Mouse (Mus musculus) heart, adult 2 months (tissue): ENCODE measurements around the gene Rtel1. TPM values are rescaled to one million over a fixed set of nuclear protein-coding genes. Genes with fewer than 3 reads are reported as not detected.

Experiments used
- DNase-seq, 2 experiments: peaks; one replicate each; pipeline ENCODE4 v3.0.0; 2021
- H3K27ac ChIP-seq: fragments of 200-600 bp; 2 replicates; pipeline ENCODE4 v1.8.1; 2022
- H3K27me3 ChIP-seq: fragments of 200-500 bp; 2 replicates; pipeline ENCODE4 v1.6.1; 2012; ENCODE audit warnings: mild to moderate bottlenecking, low read length, inconsistent platforms, mixed read lengths; ENCODE audit not compliant: control insufficient read depth, insufficient read depth
- H3K36me3 ChIP-seq: fragments of 200-500 bp; 2 replicates; pipeline ENCODE4 v1.6.1; 2012; ENCODE audit warnings: low read length, inconsistent platforms; ENCODE audit not compliant: control insufficient read depth, insufficient read depth
- H3K4me1 ChIP-seq: fragments of 200-500 bp; 2 replicates; pipeline ENCODE4 v1.6.1; 2011; ENCODE audit warnings: low read length; ENCODE audit not compliant: control insufficient read depth, insufficient read depth
- H3K4me3 ChIP-seq: fragments of 200-600 bp; 2 replicates; pipeline ENCODE4 v1.8.1; 2022
- H3K79me2 ChIP-seq: fragments of 200-500 bp; replicated peaks from 2 replicates; pipeline ENCODE4 v1.6.1; 2012; ENCODE audit warnings: mild to moderate bottlenecking, inconsistent platforms, low read length, moderate library complexity, mixed read lengths; ENCODE audit not compliant: control insufficient read depth, insufficient read depth
- H3K9ac ChIP-seq: fragments of 200-500 bp; 2 replicates; pipeline ENCODE4 v1.6.1; 2012; ENCODE audit warnings: low read depth, mild to moderate bottlenecking, control low read depth, inconsistent platforms, low read length, mixed read lengths
- CTCF ChIP-seq: fragments of 200-600 bp; IDR thresholded peaks from 2 replicates; pipeline ENCODE4 v1.8.1; 2022; ENCODE audit warnings: antibody characterized with exemption, mild to moderate bottlenecking, moderate library complexity
- EP300 ChIP-seq: fragments of 200-500 bp; IDR thresholded peaks from 2 replicates; pipeline ENCODE4 v1.6.1; 2011; ENCODE audit warnings: low read depth, low read length, control low read depth; ENCODE audit not compliant: insufficient read depth
- POLR2A ChIP-seq: fragments of 200-500 bp; IDR thresholded peaks from 2 replicates; pipeline ENCODE4 v1.6.1; 2011; ENCODE audit warnings: mild to moderate bottlenecking, low read depth, low read length, control low read depth; ENCODE audit not compliant: insufficient read depth
- WGBS: fragments of 180-500 bp; shearing (Covaris S2); methylation state at CpG from one replicate; pipeline ENCODE4 v1.1.7; 2018; 5-methylcytosine and 5-hydroxymethylcytosine counted together
- intact Hi-C: fragments of 180-260 bp; cut with DNase I; formaldehyde crosslinking; loops from one replicate; pipeline ENCODE4 v1.15.1; 2025
- polyA plus RNA-seq: library from polyadenylated mRNA; depleted of rRNA; stranded (reverse); fragments of >200 nt; gene quantifications from 2 replicates; pipeline ENCODE4 v1.2.3, GENCODE M21; 2012
- total RNA-seq, 2 experiments: library from RNA; stranded (reverse); gene quantifications; 2 replicates each; pipeline ENCODE4 v1.2.3; 2021

Gene Rtel1
- total and polyA plus RNA-seq, 3 experiments, result 8.3 to 21.9 (median 10.6) TPM

GRCm38 (mm10) chr2:181378701-181379100 lies 59.2 kb downstream of the Rtel1 start:
- WGBS, result 72% methylated on average over 5 of the region's 5 CpGs
- no peak overlapping the region for H3K4me3 ChIP-seq
- H3K79me2 ChIP-seq, result peaks cover 2% of the 10 kb centered on the region; the same call in 1 of the 2 replicates
- TF ChIP-seq EP300, result no peak
- TF ChIP-seq POLR2A, result no peak
- TF ChIP-seq CTCF, result no peak
- no peak overlapping the region for H3K9ac ChIP-seq
- no peaks in the 10 kb centered on the region for H3K36me3 ChIP-seq
- H3K27me3 ChIP-seq, result no peaks in the 10 kb centered on the region
- DNase-seq, result no peak
- intact Hi-C loops, result no loop called here
- H3K4me1 ChIP-seq, result peaks cover 1% of the 10 kb centered on the region; the same call in 1 of the 2 replicates
- no peak overlapping the region for H3K27ac ChIP-seq

DNA sequence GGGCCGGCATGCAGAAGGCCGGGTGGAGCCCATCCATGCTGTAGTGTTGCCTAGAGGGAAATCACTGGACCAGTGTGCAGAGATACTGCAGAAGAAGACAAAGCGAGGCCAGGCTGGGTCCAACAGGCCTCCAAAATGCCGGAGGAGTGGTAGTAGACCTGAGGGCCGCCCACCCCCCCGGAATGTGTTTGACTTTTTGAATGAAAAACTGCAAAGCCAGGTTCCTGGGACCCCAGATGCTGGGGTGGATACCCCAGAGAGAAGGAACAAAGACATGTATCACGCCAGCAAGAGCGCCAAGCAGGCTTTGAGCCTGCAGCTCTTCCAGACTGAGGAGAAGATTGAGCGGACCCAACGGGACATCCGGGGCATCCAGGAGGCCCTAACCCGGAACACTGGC lies 60.2 kb downstream of the Rtel1 start, which contains the start of gene Lime1:
TSS of gene Lime1 (plus strand) at position 301 of the 400 bp plus-strand sequence.
- WGBS, result 94% methylated on average over 12 of the region's 12 CpGs
- no peak within 1 kb of the TSS for H3K4me3 ChIP-seq
- H3K27me3 ChIP-seq, result no peaks in the 10 kb centered on the region
- intact Hi-C loops, result no loop called here
- H3K9ac ChIP-seq, result no peak within 1 kb of the TSS
- no peaks in the 10 kb centered on the region for H3K79me2 ChIP-seq
- no peak for TF ChIP-seq EP300
- TF ChIP-seq CTCF, result no peak
- no peak for TF ChIP-seq POLR2A
- H3K4me1 ChIP-seq, result peaks cover 2% of the 10 kb centered on the region; the same call in 1 of the 2 replicates
- no peaks in the 10 kb centered on the region for H3K36me3 ChIP-seq
- no peak for DNase-seq
- no peak within 1 kb of the TSS for H3K27ac ChIP-seq

GRCm38 (mm10) chr2:181380251-181380650 lies 60.7 kb downstream of the Rtel1 start:
- H3K4me1 ChIP-seq, result peaks cover 6% of the 10 kb centered on the region
- TF ChIP-seq EP300 (no peak), POLR2A (no peak), CTCF (no peak)
- intact Hi-C loops, result no loop called here
- no peaks in the 10 kb centered on the region for H3K79me2 ChIP-seq
- DNase-seq, result no peak
- H3K27ac ChIP-seq, result no peak overlapping the region
- H3K9ac ChIP-seq, result no peak overlapping the region
- WGBS, result 51% methylated on average over 5 of the region's 5 CpGs
- no peak overlapping the region for H3K4me3 ChIP-seq
- no peaks in the 10 kb centered on the region for H3K27me3 ChIP-seq
- H3K36me3 ChIP-seq, result no peaks in the 10 kb centered on the region

DNA sequence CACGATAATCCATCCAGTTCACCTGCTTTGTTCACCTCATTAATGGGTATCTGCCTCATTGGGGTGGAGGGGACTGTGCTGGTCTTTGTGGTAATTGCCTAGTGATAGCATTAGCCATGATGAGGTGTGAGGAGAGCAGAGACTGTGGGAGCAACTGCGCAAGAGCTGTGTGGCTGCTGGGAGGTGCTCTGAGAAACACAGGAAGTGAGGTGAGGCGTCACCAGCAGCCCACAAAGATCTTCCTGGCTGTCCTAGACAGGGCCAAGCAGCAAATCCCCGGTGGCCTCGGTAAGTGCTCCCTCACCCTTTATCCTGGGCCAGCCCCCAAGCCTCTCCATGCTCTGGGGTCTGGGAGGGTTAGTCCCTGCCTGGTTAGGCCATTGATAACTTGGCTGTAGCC lies 61.6 kb downstream of the Rtel1 start:
- no peak overlapping the region for H3K4me3 ChIP-seq

DNA sequence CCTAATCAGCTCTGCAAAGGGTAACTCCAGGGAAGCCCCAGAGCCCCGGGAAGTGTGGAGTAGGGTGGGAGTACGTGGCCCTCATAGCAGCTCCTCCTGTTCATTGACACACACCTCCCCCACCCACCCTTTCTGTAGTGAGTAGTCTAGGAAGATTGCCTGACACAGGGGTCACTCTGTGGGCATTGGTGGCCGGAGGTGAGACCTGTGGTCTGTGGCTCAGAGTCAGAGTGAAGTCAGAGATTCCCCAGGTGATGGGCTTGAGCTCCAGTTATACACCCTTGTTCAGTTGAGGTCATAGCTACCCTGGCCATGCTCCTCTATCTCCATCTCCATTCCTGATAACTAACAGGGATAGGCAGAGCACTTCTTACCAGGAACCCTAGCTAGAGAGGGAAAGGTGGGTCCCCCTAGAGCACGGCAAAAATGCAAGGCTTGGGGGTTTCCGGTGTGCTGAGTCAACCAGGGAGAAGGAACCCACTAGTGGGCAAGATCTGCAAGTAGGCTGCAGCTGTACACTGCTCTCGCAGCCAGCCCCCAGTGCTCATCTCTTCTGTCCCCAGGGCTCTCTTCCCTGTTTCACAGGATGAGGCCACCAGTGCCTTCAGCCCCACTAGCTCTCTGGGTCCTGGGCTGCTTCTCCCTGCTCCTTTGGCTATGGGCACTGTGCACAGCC lies 62.2 kb downstream of the Rtel1 start:
- Histone ChIP-seq H3K27ac (no peak overlapping the region), H3K27me3 (no peaks in the 10 kb centered on the region), H3K4me1 (peaks cover 8% of the 10 kb centered on the region), H3K9ac (no peak overlapping the region), H3K36me3 (no peaks in the 10 kb centered on the region), H3K4me3 (no peak overlapping the region), H3K79me2 (no peaks in the 10 kb centered on the region)
- 85% methylated on average over 6 of the region's 6 CpGs for WGBS
- intact Hi-C loops, result no loop called here
- no peak for TF ChIP-seq CTCF
- no peak for TF ChIP-seq EP300
- TF ChIP-seq POLR2A, result no peak
- no peak for DNase-seq

More for the DNA sequence above, 61.6 kb downstream of the Rtel1 start:
- Histone ChIP-seq H3K9ac (no peak overlapping the region), H3K27me3 (no peaks in the 10 kb centered on the region), H3K79me2 (no peaks in the 10 kb centered on the region), H3K27ac (no peak overlapping the region), H3K36me3 (no peaks in the 10 kb centered on the region), H3K4me1 (peaks cover 7% of the 10 kb centered on the region)
- intact Hi-C loops, result no loop called here
- no peak for TF ChIP-seq POLR2A
- no peak for TF ChIP-seq CTCF
- no peak for TF ChIP-seq EP300
- WGBS, result 69% methylated on average over 5 of the region's 5 CpGs
- DNase-seq, result no peak

DNA sequence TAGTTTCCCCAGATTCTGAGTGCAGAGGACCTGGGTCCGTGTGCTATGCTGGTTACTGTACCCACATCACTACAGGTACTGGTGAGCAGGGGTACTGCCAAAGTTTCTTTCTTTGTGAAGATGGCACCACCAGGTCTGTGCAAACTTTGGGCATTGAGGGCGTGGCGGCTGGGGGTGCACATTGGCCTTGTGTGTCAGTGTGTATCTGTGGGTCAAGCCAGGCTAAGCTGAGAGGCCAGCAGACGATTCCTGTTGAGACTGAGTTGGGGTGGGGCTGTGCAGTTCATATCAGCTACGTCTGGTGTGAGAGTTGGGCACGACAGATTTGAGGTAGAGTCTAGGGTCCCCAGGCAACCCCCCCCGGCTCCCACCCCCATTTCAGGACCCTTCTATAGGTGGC lies 64.9 kb downstream of the Rtel1 start:
- H3K36me3 ChIP-seq, result no peaks in the 10 kb centered on the region
- no peak overlapping the region for H3K27ac ChIP-seq
- intact Hi-C loops, result no loop called here

More for the DNA sequence above, 64.9 kb downstream of the Rtel1 start:
- no peak overlapping the region for H3K4me3 ChIP-seq
- peaks cover 8% of the 10 kb centered on the region for H3K4me1 ChIP-seq
- no peak overlapping the region for H3K9ac ChIP-seq
- H3K79me2 ChIP-seq, result no peaks in the 10 kb centered on the region
- H3K27me3 ChIP-seq, result no peaks in the 10 kb centered on the region
- no peak for DNase-seq
- WGBS, result 88% methylated on average over 7 of the region's 7 CpGs
- no peak for TF ChIP-seq CTCF
- no peak for TF ChIP-seq EP300
- no peak for TF ChIP-seq POLR2A
